Mouse (Mus musculus): ENCODE measurements around the gene Srgap1. TPM values are rescaled to one million over a fixed set of nuclear protein-coding genes. Genes with fewer than 3 reads are reported as not detected.

Gene Srgap1
- total and polyA plus RNA-seq, 3 experiments = 0.22 TPM; not detected in 2

DNA sequence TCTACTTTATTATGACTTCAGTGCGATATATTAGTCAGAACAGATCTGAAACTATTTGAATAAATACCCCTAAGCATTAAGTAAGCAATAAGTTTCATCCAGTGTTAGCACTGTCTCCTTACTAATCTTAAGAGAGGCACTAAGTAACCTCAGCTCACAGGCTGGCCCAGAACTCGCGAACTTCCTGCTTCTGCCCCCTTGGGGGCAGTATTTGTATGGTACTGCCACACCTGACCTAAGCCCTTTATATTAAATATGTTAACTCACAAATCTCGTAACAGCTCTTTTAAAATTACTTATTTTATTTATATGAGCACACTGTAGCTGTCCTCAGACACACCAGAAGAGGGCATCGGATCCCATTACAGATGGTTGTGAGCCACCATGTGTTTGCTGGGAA lies 213.7 kb downstream of the Srgap1 start:
- H3K36me3 ChIP-seq (replicated peaks) = no peaks in the 10 kb centered on the region
- TF ChIP-seq GATA1 (IDR thresholded peaks at IDR 0.05; ENCODE audit: borderline replicate concordance, low read length) = no peak
- no peak for TF ChIP-seq POLR2AphosphoS5 (IDR thresholded peaks at IDR 0.05; ENCODE audit: insufficient replicate concordance, low read depth, low read length)
- TF ChIP-seq CTCF (IDR thresholded peaks at IDR 0.05; ENCODE audit: low read depth, low read length) = no peak
- TF ChIP-seq TAL1 (conservative IDR thresholded peaks at IDR 0.05; ENCODE audit: low read depth, low read length) = no peak
- TF ChIP-seq GATA2 (IDR thresholded peaks at IDR 0.05; ENCODE audit: borderline replicate concordance, low read depth, low read length) = no peak
- no peak overlapping the region for H3K4me3 ChIP-seq (ENCODE audit: low read depth, low read length)
- DNase-seq (ENCODE audit: low spot score) (no peak), ATAC-seq (ENCODE audit: extremely low read depth, insufficient number of reproducible peaks, low FRiP score, poor library complexity, severe bottlenecking) (no peak)
- H3K9me3 ChIP-seq (replicated peaks) = peaks cover 52% of the 10 kb centered on the region
- no peaks in the 10 kb centered on the region for H3K4me1 ChIP-seq (ENCODE audit: insufficient read depth, low read depth, low read length)
- no peaks in the 10 kb centered on the region for H3K27me3 ChIP-seq (ENCODE audit: insufficient read depth, low read length)

GRCm38 (mm10) chr10:121830335-121831307 lies 216.5 kb downstream of the Srgap1 start:
- DNase-seq (ENCODE audit: low spot score) = no peak
- Histone ChIP-seq H3K9me3 (replicated peaks) (peaks cover 47% of the 10 kb centered on the region), H3K36me3 (replicated peaks) (no peaks in the 10 kb centered on the region), H3K27me3 (ENCODE audit: insufficient read depth, low read length) (no peaks in the 10 kb centered on the region), H3K4me1 (ENCODE audit: insufficient read depth, low read depth, low read length) (no peaks in the 10 kb centered on the region), H3K4me3 (ENCODE audit: low read depth, low read length) (no peak overlapping the region)
- no peak for ATAC-seq (ENCODE audit: extremely low read depth, insufficient number of reproducible peaks, low FRiP score, poor library complexity, severe bottlenecking)
- no peak for TF ChIP-seq GATA1 (IDR thresholded peaks at IDR 0.05; ENCODE audit: borderline replicate concordance, low read length)

- Histone ChIP-seq H3K4me3 (ENCODE audit: low read depth, low read length) (no peak overlapping the region), H3K36me3 (replicated peaks) (no peaks in the 10 kb centered on the region), H3K27me3 (ENCODE audit: insufficient read depth, low read length) (no peaks in the 10 kb centered on the region), H3K4me1 (ENCODE audit: insufficient read depth, low read depth, low read length) (no peaks in the 10 kb centered on the region), H3K9me3 (replicated peaks) (peaks cover 52% of the 10 kb centered on the region)
- DNase-seq (ENCODE audit: low spot score) (no peak), ATAC-seq (ENCODE audit: extremely low read depth, insufficient number of reproducible peaks, low FRiP score, poor library complexity, severe bottlenecking) (no peak)
- TF ChIP-seq POLR2AphosphoS5 (IDR thresholded peaks at IDR 0.05; ENCODE audit: insufficient replicate concordance, low read depth, low read length) (no peak), GATA1 (IDR thresholded peaks at IDR 0.05; ENCODE audit: borderline replicate concordance, low read length) (no peak), GATA2 (IDR thresholded peaks at IDR 0.05; ENCODE audit: borderline replicate concordance, low read depth, low read length) (no peak), CTCF (IDR thresholded peaks at IDR 0.05; ENCODE audit: low read depth, low read length) (no peak), TAL1 (conservative IDR thresholded peaks at IDR 0.05; ENCODE audit: low read depth, low read length) (no peak)
Measured at GRCm38 (mm10) chr10:121829800-121830303, 217.3 kb downstream of the Srgap1 start.

DNA sequence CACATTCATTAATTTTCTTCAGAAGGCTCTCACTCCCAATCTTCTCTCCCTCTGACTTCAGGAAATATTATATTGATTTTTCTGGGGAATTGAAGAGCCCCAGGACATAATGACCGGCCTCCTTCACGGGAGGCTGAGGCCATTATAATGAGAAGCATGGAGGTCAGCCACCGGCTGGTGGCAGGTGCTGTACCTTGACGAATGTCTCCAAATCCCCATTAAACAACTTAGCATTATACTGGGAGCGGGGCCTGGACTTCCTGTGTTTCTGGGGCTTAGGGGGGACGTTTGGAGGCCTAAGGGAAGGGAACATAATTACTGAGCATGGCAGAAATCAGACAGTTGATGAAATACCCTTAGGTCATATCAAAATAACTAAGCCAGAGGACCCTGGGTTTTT lies 218.1 kb downstream of the Srgap1 start:
- Histone ChIP-seq H3K4me1 (ENCODE audit: insufficient read depth, low read depth, low read length) (no peaks in the 10 kb centered on the region), H3K9me3 (replicated peaks) (peaks cover 53% of the 10 kb centered on the region), H3K36me3 (replicated peaks) (no peaks in the 10 kb centered on the region), H3K27me3 (ENCODE audit: insufficient read depth, low read length) (no peaks in the 10 kb centered on the region), H3K4me3 (ENCODE audit: low read depth, low read length) (no peak overlapping the region)
- no peak for TF ChIP-seq TAL1 (conservative IDR thresholded peaks at IDR 0.05; ENCODE audit: low read depth, low read length)
- TF ChIP-seq GATA2 (IDR thresholded peaks at IDR 0.05; ENCODE audit: borderline replicate concordance, low read depth, low read length) = no peak
- no peak for TF ChIP-seq POLR2AphosphoS5 (IDR thresholded peaks at IDR 0.05; ENCODE audit: insufficient replicate concordance, low read depth, low read length)
- no peak for TF ChIP-seq CTCF (IDR thresholded peaks at IDR 0.05; ENCODE audit: low read depth, low read length)
- no peak for TF ChIP-seq GATA1 (IDR thresholded peaks at IDR 0.05; ENCODE audit: borderline replicate concordance, low read length)
- ATAC-seq (ENCODE audit: extremely low read depth, insufficient number of reproducible peaks, low FRiP score, poor library complexity, severe bottlenecking) (no peak), DNase-seq (ENCODE audit: low spot score) (no peak)

DNA sequence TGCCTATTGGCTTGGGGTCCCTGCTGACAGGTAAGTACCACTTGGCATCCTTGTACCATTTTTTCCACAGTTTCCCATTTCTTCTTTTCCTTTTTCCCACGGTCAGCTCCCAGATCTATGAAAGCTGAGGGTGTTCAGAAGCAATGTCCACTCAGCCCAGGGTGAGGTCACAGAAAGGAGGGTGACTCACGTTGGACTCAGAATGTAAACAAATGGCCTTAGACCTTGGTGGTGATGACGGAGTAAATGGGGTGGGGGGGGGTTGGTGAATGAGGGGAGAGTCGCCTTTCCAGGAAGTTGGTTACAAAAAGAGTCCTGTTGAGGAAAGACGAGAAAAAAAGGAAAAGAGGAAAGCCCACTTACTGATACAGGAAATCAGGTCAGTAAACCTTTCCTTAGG lies 224.4 kb downstream of the Srgap1 start:
- DNase-seq (ENCODE audit: low spot score) (no peak), ATAC-seq (ENCODE audit: extremely low read depth, insufficient number of reproducible peaks, low FRiP score, poor library complexity, severe bottlenecking) (no peak)
- Histone ChIP-seq H3K36me3 (replicated peaks) (no peaks in the 10 kb centered on the region), H3K4me3 (ENCODE audit: low read depth, low read length) (no peak overlapping the region), H3K27me3 (ENCODE audit: insufficient read depth, low read length) (no peaks in the 10 kb centered on the region), H3K4me1 (ENCODE audit: insufficient read depth, low read depth, low read length) (no peaks in the 10 kb centered on the region), H3K9me3 (replicated peaks) (peaks cover 63% of the 10 kb centered on the region)
- TF ChIP-seq TAL1 (conservative IDR thresholded peaks at IDR 0.05; ENCODE audit: low read depth, low read length) (no peak), GATA2 (IDR thresholded peaks at IDR 0.05; ENCODE audit: borderline replicate concordance, low read depth, low read length) (no peak), POLR2AphosphoS5 (IDR thresholded peaks at IDR 0.05; ENCODE audit: insufficient replicate concordance, low read depth, low read length) (no peak)

DNA sequence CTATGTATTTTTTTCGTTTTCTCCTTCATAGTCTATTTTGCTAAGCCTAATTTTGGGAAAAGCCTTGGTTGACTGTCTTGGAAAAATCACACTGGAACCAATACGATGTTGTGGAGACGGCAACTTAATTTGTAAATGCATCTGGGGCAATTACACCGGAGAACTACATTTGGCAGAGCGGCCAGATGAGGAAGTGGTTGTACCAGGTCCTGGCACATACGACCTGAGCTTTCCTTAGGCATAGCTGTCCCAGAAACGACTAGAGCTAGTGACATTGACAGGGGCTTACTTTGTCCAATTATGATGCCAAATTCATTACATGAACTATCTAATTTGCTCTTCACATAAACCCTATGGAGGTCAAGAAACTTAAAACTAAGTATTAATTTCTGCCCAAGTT lies 226.3 kb downstream of the Srgap1 start:
- peaks cover 66% of the 10 kb centered on the region for H3K9me3 ChIP-seq (replicated peaks)
- no peak overlapping the region for H3K4me3 ChIP-seq (ENCODE audit: low read depth, low read length)
- H3K4me1 ChIP-seq (ENCODE audit: insufficient read depth, low read depth, low read length) = no peaks in the 10 kb centered on the region
- no peaks in the 10 kb centered on the region for H3K36me3 ChIP-seq (replicated peaks)
- no peak for DNase-seq (ENCODE audit: low spot score)
- no peaks in the 10 kb centered on the region for H3K27me3 ChIP-seq (ENCODE audit: insufficient read depth, low read length)
- TF ChIP-seq GATA2 (IDR thresholded peaks at IDR 0.05; ENCODE audit: borderline replicate concordance, low read depth, low read length) (no peak), TAL1 (conservative IDR thresholded peaks at IDR 0.05; ENCODE audit: low read depth, low read length) (no peak), CTCF (IDR thresholded peaks at IDR 0.05; ENCODE audit: low read depth, low read length) (no peak), GATA1 (IDR thresholded peaks at IDR 0.05; ENCODE audit: borderline replicate concordance, low read length) (no peak), POLR2AphosphoS5 (IDR thresholded peaks at IDR 0.05; ENCODE audit: insufficient replicate concordance, low read depth, low read length) (no peak)
- ATAC-seq (ENCODE audit: extremely low read depth, insufficient number of reproducible peaks, low FRiP score, poor library complexity, severe bottlenecking) = no peak

All from G1E (cell line).